Mouse (Mus musculus) testis, adult 2 months (tissue): ENCODE measurements around the gene Psma5. TPM values are rescaled to one million over a fixed set of nuclear protein-coding genes. Genes with fewer than 3 reads are reported as not detected.

Experiments used
- H3K27ac ChIP-seq: fragments of 200-500 bp; 2 replicates; pipeline ENCODE4 v1.5.1; 2012; ENCODE audit warnings: low read depth, low read length; ENCODE audit not compliant: control insufficient read depth, insufficient read depth
- H3K27me3 ChIP-seq: fragments of 200-500 bp; 2 replicates; pipeline ENCODE4 v1.6.1; 2012; ENCODE audit warnings: mild to moderate bottlenecking, low read length, moderate library complexity; ENCODE audit not compliant: control insufficient read depth, insufficient read depth
- H3K36me3 ChIP-seq: fragments of 200-500 bp; 2 replicates; pipeline ENCODE4 v1.6.1; 2012; ENCODE audit warnings: mild to moderate bottlenecking, low read length; ENCODE audit not compliant: control insufficient read depth, insufficient read depth
- H3K4me1 ChIP-seq: fragments of 200-500 bp; 2 replicates; pipeline ENCODE4 v1.6.1; 2012; ENCODE audit warnings: low read length; ENCODE audit not compliant: control insufficient read depth, insufficient read depth
- H3K4me3 ChIP-seq: fragments of 200-500 bp; 2 replicates; pipeline ENCODE4 v1.5.1; 2012; ENCODE audit warnings: low read depth, mild to moderate bottlenecking, low read length, moderate library complexity, mixed read lengths; ENCODE audit not compliant: control insufficient read depth
- CTCF ChIP-seq: fragments of 200-500 bp; IDR thresholded peaks from 2 replicates; pipeline ENCODE4 v1.5.1; 2012; ENCODE audit warnings: low read depth, mild to moderate bottlenecking, inconsistent platforms, low read length, moderate library complexity; ENCODE audit not compliant: control insufficient read depth, insufficient read depth, insufficient replicate concordance
- POLR2A ChIP-seq: fragments of 200-500 bp; IDR thresholded peaks from 2 replicates; pipeline ENCODE4 v1.6.1; 2012; ENCODE audit warnings: low read depth, mild to moderate bottlenecking, inconsistent platforms, low read length, moderate library complexity; ENCODE audit not compliant: control insufficient read depth
- polyA plus RNA-seq: library from polyadenylated mRNA; depleted of rRNA; stranded (reverse); fragments of >200 nt; gene quantifications from 2 replicates; pipeline ENCODE4 v1.2.3, GENCODE M21; 2012; rRNA removed

Gene Psma5
- 31.5 and 38.2 TPM in 2 replicates for polyA plus RNA-seq

DNA sequence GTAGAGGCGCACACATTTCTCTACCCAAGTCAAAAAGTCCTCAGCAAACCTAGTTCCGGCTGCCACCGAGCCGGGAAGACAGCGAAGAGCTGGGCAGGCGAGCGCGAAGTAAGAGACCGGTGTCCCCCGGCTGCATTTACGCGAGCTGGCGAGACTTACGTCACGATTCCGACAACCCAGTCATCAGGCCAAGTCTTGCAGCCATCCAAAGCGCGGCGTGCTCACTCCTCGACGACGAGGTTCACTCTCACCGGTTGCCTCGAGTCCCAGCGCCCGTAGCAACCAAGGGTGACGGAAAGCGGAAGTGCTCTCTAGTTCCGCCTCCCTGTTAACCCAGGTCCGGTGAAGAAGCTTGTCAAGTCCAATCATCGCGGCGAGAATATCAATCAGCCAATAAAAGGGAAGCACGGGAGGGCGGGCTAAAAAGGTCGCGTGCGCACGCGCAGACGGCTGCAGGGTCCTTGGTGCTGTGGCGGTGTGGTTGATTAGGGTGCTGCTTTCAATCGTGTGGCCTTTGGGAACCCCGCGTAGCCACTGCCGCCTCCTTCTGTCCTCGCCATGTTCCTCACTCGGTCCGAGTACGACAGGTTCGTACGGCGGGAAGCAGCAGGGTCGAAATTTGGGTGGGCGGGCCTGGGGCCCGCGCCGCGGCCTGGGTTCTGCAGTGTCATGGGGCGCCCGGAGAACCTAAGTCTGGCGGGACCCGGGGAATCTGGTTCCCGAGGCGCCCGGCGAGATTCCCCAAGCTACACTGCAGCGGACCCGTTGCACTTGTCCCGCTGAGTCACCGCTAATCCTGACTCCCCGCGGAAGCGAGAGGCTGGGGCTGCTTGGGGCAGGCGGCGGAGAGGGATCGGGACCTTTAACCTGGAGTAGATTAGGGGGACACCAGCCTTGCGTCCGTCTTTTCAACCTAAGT is at the start of gene Psma5:
TSS of gene Psma5 (plus strand) at position 208 of the 919 bp plus-strand sequence.
- H3K27ac ChIP-seq: peak within 1 kb of the TSS; percentile 94

DNA sequence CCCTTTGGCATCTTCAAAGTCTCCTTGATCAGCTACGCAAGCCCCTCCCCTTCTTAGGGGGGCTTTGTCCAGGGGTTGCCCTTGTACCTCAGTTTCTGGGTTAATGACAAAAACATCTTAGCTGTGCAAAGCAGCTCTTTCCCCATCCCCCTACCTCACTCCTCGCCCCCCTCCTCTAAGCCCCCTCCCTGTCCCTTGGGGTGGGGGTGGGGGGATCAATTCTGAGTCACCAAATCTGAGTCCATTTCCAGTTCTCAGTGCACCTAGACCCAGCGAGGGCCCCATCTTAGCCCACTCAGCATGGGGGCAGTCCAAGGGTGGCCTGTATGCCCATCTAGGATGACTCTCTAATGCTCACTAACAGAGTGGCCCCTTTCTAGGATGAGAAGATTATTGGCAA is 47.7 kb upstream of the Psma5 start:
- H3K4me3 ChIP-seq: no peak overlapping the region
- TF ChIP-seq POLR2A (no peak), CTCF (no peak)
- no peaks in the 10 kb centered on the region for H3K27me3 ChIP-seq
- peaks cover 14% of the 10 kb centered on the region for H3K4me1 ChIP-seq
- no peaks in the 10 kb centered on the region for H3K36me3 ChIP-seq
- no peak overlapping the region for H3K27ac ChIP-seq

More for the DNA sequence above, at the start of gene Psma5:
- Histone ChIP-seq H3K4me3 (peak within 1 kb of the TSS; percentile 99), H3K4me1 (peaks cover 3% of the 10 kb centered on the region), H3K36me3 (no peaks in the 10 kb centered on the region; the same call in 1 of the 2 replicates), H3K27me3 (no peaks in the 10 kb centered on the region)
- TF ChIP-seq POLR2A: peak; percentile 88
- TF ChIP-seq CTCF: no peak

DNA sequence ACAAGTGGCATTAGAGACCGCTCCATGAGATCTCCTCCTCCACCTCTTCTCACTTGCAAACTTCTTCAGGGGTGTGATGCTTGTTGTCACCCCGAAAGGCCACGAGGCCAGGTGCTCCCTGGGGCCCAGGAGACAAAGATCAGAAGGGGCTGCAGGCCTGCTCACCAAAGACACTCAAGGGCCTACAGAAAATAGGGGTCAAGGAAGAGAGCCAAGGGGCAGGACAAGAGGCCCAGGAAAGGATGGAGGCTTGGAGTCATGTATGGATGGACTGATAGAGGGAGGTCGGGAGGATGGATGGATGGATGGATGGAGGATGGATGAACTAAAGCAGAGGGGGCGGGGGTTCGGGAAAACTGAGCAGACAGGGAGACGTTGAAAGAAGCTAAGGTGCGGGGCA is 47.2 kb upstream of the Psma5 start:
- H3K27me3 ChIP-seq: no peaks in the 10 kb centered on the region
- TF ChIP-seq POLR2A (no peak), CTCF (no peak)
- H3K4me1 ChIP-seq: peaks cover 14% of the 10 kb centered on the region
- no peak overlapping the region for H3K27ac ChIP-seq
- H3K4me3 ChIP-seq: peak overlapping the region; percentile 91
- no peaks in the 10 kb centered on the region for H3K36me3 ChIP-seq

DNA sequence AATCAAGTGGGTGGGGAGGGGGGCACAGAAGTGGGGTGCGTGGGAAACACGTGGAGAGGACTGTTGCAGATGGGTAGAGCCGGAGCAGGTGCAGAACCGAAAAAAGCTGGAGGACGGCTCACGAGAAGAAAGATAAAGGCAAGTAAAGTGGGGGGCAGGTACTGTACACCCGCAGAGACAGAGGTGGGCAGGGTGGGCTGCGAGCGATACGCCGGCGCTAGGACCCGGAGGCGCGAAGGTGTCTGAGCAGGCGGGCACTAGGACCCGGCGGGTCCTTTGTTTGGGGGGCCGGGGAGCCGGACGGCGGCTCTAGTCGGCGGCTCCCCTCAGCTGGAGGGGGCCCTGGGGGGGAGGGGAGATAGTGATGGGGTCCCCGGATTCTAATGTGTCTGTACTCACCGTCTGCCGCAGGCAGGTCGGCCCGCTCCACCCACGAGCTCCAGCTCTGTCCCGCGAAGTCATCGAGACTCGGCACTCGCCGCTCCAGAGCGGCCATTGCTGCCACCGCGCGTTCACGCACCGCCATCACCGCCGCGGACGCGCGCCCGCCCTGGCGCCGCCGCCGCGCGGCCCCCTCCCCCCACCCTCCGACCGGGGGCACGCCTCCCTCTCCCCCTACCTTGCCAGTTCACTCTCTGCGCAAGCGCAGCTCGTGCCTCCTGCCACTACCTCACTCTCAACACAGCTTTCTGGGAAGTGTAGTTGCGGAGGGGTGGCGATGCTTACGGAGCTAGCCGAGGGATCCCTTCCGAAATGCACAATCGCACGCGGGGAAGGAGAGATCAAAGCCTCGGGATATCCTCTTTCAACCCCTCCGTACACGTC is 46.6 kb upstream of the Psma5 start:
- TF ChIP-seq POLR2A (peak; percentile 77), CTCF (no peak)
- Histone ChIP-seq H3K27ac (peak overlapping the region; percentile 80), H3K36me3 (no peaks in the 10 kb centered on the region), H3K27me3 (no peaks in the 10 kb centered on the region), H3K4me3 (peak overlapping the region; percentile 91), H3K4me1 (peaks cover 14% of the 10 kb centered on the region)

DNA sequence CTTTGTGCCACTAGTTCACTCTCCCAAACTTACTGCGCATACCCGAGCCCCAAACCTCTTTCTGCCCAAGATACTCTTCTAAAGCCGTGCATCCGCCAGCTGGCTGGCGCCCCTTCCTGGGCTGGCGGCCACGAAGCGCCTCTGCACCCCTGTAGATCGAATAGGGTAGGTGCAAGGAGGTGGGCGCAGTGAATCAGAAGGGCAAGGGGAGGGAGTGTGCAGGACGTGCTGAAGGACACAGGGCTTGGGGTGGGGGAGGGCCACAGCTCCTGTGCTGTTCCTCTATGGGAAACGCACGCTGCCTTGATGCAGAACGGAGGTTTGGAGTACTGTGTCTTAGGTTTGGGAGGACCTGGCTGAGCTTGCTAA is 46.0 kb upstream of the Psma5 start, which contains the start of gene Atxn7l2:
TSS of gene Atxn7l2 (minus strand) at position 164 of the 369 bp plus-strand sequence.
- H3K36me3 ChIP-seq: no peaks in the 10 kb centered on the region
- H3K4me1 ChIP-seq: peaks cover 14% of the 10 kb centered on the region
- no peaks in the 10 kb centered on the region for H3K27me3 ChIP-seq
- no peak for TF ChIP-seq POLR2A
- H3K4me3 ChIP-seq: peak within 1 kb of the TSS; percentile 91
- peak within 1 kb of the TSS; percentile 80 for H3K27ac ChIP-seq

DNA sequence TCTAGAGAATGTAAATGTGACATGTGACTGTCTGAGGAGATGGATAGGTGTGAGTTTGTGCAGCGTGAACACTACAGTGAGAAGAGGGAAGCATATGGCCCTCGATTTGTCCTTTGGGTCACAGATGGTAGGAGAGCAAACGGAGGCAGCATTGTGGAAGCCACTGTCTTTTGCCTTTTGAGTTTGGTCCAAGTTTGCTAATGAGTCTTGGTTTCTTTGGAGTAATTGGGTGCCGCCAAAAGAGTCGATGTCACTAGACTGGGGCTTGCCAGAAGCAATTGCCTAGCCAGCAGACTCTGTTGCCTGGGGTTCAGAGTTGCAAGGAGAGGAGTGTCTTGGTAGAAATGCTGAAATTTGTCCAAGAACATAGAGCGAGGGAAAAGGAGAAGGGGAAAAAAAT is 44.9 kb upstream of the Psma5 start:
- no peak for TF ChIP-seq CTCF
- TF ChIP-seq POLR2A: no peak
- no peak overlapping the region for H3K4me3 ChIP-seq
- H3K27me3 ChIP-seq: no peaks in the 10 kb centered on the region
- H3K4me1 ChIP-seq: peaks cover 14% of the 10 kb centered on the region
- no peak overlapping the region for H3K27ac ChIP-seq
- no peaks in the 10 kb centered on the region for H3K36me3 ChIP-seq

DNA sequence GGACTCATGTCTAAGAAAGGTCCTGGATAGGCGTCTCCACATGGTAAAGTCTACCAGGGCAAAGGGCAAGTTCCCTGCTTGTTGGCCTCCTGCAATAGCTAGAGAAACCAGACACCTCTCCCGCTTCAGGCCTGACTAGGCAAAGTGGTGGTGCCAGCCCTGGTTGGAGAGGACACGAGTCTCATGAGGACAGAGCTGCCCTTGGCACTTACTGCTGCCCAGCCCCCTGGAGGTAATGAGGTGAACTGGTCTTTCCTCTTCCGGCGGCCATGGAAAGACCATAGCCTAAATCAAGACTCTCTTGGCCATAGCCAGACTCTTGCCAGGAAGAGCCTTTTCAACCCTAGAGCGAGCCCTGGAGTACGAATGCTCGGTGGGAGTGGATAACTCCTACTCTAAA is 44.3 kb upstream of the Psma5 start:
- no peaks in the 10 kb centered on the region for H3K36me3 ChIP-seq
- TF ChIP-seq POLR2A (no peak), CTCF (no peak)
- no peak overlapping the region for H3K4me3 ChIP-seq
- H3K27me3 ChIP-seq: no peaks in the 10 kb centered on the region
- H3K4me1 ChIP-seq: peaks cover 14% of the 10 kb centered on the region
- no peak overlapping the region for H3K27ac ChIP-seq
